Mouse (Mus musculus) lung, postnatal 4 days (tissue): ENCODE measurements at regions not wholly inside any gene's neighbourhood (a gene's known extent, or its start where the extent isn't known, plus 50 kb on each side); places are given as distances from the start of the nearest gene placed in this dataset.

ENCODE experiments used
- DNase-seq, 2 experiments: peaks; one replicate each; pipeline ENCODE4 v3.0.0; 2021

DNA sequence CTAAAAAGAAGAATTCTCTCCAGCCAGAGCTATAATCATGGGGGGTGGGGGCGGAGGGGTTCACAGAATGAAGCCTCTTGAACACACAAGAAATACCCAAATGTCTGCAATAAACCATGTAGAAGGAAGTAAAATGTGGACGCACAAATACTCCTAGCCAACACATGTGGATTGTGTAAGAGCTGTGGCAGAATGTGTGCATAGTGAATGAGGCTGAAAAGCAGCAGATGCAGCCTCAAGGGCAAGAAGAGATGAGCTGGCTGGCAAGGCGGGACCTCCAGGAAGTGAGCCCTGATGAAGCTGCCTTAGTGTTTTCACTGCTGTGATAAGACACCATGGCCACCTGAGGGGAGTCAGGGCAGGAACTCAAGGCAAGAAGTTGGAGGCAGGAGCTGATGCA is 53.3 kb upstream of the Arhgap28 start:
- DNase-seq = no peak

- no peak for DNase-seq
Measured at GRCm38 (mm10) chr17:68060455-68060854, 56.5 kb upstream of the Arhgap28 start.

- no peak for DNase-seq
Measured at GRCm38 (mm10) chr17:68065751-68066150, 61.8 kb upstream of the Arhgap28 start.

GRCm38 (mm10) chr17:68066204-68066603 is 62.3 kb upstream of the Arhgap28 start:
- DNase-seq = no peak

DNA sequence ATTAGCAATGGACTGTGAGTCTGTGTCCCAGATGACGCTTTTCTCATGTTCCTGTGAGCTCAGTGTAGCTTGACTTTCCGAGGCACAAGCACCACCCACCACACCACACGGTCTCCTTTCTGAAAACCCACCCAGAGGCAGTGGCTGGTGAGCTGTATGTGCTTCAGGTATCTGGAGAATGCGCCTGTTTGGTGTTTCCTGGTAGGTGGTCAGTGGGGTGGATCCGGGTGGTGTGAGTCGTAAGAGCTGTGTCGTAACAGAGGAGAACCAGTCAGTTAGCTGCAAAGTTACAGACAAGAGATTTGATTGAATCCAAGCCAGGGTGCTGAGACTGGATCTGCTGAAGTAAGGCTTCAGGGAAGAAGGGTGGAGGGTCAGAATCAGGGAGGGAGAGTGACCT is 65.1 kb upstream of the Arhgap28 start:
- DNase-seq = no peak

- DNase-seq = no peak
Measured at GRCm38 (mm10) chr17:68069484-68069883, 65.6 kb upstream of the Arhgap28 start.

GRCm38 (mm10) chr17:68071472-68071871 is 67.6 kb upstream of the Arhgap28 start:
- peak in 1 of 2 experiments; percentile 40 for DNase-seq

DNA sequence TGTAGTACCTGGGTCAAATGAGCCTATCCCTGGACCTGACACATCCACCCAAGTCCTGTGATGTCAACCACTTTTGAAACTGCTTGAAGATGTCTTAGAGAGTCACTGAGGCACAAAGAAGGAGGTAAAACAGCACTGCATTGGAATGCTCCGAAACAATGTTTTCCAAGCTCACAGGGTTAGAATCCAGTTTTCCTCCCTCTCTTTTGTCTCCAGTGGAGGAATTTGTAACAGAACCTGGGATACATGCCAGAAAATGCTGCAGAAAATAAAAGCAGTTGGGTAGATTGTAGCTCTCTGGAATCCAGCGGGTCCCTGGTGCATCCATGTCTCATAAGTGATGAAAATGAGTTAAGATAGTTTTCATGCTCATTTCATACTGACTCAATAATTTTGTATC is 71.8 kb upstream of the Arhgap28 start:
- no peak for DNase-seq

GRCm38 (mm10) chr17:68078709-68079108 is 74.8 kb upstream of the Arhgap28 start:
- no peak for DNase-seq

DNA sequence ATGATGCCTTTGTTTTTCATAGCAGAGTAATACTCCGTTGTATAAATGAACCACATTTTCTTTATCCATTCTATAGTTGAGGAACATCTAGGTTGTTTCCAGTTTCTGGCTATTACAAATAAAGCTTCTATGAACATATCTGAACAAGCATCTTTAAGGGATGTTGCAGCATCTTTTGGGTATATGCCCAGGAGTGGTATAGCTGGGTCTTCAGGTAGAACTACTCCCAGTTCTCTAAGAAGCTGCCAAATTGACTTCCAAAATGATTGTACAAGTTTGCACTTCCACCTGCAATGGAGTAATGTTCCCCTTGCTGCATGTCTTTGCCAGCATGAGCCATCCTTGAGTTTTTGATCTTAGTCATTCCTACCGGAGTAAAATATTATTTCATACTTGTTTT is 80.5 kb upstream of the Arhgap28 start:
- no peak for DNase-seq

DNA sequence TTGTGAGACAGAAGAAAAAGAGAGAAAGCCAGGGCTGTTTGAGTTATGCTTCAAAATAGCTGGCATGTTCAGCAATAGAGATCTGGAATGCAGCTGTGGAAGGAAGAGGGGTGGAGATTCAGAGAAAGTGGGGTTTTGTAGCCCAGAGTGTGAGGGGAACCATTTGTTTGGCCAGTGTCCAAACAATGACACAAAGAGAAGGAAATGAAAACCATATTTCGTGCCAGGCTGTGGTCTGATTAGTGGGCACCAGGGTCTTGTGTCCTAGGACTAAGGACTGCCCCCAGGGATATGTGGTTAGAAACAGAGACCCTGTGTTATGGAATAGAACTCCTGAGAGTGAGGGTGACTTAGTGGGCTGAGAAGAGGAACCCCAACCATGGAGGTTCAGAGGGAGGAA is 83.2 kb upstream of the Arhgap28 start:
- no peak for DNase-seq

DNA sequence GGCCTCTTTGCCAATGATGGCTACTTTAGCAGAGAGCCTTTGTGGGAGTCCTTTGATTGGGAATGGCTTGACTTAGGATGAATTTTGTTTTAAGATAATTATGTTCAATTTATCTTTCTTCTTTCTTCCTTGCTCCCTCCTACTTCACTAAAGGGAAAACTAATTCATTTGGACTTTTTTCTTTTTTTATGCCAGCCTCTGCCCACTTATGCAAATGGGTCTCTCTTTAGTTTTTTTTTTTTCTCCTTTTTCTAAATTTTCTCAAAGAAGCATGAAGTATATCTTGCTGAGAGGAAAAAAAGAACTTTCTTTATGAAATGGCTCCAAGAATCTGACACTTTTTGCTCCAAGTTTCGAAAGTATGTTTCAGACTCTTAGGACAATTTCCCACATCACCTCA is 85.3 kb upstream of the Arhgap28 start:
- no peak for DNase-seq

DNA sequence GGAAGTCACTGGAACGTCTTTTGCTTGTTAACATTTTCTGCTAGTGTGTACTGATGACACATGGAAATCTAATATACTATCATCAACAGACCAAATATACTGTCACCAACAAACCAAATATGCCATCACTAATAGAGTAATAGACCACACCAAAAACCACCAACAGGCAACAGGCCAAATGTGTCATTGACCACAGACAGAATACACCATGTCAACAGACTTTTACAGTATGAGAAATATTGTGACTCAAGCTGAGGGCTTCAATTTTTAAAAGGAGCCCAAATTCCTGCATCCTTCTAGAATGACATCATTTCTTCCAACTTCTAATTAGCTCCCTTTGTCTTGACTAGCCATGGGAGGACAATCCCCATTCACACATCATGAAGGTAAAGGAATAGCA is 85.9 kb upstream of the Arhgap28 start:
- no peak for DNase-seq

DNA sequence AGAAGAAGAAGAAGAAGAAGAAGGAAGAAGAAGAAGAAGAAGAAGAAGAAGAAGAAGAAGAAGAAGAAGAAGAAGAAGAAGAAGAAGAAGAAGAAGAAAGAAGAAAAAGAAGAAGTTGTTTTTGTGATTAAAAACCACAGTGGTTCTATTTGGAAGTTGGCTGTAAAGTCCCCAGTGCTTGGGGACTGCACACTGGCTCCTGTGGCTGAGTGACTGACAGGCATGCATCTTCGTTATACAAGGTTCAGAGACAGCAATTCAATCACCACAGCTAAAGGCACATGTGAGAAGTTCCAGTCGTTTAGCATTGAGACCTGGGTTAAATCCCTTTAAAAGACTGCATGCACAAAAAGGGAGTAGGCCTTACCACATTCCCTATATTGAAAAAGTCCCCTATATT is 93.1 kb upstream of the Arhgap28 start:
- DNase-seq = no peak

GRCm38 (mm10) chr17:68097436-68097835 is 93.5 kb upstream of the Arhgap28 start:
- DNase-seq = no peak

DNA sequence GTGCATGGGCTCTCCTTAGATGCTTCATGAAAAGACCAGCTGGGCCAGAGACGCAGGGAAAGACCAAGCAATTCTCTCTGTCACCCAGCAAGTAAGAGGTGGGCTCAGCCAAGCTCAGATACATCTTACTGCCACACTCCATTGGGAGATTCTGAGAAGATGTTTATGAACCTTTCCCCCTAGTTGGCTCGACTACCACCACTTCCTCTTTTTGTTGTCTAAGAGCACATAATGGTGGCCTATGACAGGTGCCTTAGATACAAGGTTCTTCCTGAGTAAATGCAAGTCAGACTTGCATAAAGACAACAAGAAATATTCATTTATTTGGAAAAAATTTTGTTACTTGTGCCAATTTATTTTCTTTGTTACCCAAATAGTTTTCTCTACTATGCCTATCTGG is 96.2 kb upstream of the Arhgap28 start:
- DNase-seq = no peak

- peak; percentile 47 to 83 for DNase-seq
Measured at GRCm38 (mm10) chr17:68103346-68103745, 99.4 kb upstream of the Arhgap28 start.

- no peak for DNase-seq
Measured at GRCm38 (mm10) chr17:68106366-68106765, 102.4 kb upstream of the Arhgap28 start.

DNA sequence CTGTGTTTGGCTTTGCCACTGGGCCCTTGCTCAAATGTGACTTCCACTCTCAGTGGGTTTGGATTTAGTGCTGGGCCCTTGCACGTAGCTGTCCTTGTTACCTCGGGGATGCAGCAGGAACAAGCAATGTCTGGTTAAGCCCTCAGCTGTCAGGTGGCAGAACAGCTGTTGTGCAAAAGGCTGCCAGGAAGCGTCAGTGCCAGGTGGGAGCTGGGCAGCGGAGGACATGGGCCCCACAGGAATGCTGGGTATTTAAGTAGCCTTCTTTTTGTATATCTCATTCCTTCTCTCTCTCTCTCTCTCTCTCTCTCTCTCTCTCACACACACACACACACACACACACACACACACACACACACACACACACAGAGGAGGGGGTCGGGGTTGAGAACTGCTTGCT is 104.0 kb upstream of the Arhgap28 start:
- DNase-seq = no peak

DNA sequence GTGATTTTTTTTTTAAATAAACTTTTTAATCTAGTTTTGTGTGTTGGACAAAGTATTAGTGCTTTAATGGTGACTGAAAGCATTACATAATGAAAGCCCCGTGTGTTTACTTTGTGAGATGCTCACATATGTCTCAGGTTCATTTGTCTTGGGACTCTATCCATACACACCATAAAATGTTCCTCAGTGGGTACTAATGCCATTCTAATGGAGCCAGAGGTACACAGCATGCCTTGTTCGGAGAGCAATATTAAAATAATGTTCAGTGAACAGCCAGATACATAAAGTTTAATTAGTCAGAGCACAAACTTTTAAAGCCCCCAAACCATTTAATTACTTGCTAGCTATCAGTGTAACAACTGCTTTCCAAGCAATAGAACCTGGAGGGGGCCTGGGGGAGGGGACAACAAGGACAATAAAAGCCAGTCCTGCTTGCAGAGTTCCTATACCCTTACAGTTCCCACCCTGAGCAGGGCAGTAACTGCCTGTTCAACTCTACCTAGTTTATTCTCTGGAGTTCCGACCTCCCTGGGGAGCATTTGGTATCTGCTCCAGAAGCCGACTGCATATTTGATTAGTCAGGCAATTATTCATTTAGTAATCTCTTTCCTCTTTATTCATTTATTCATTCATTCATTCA is 108.0 kb upstream of the Arhgap28 start:
- DNase-seq = no peak

GRCm38 (mm10) chr17:68112763-68113330 is 108.9 kb upstream of the Arhgap28 start:
- DNase-seq = peak in 1 of 2 experiments; percentile 65

- no peak for DNase-seq
Measured at GRCm38 (mm10) chr17:68115599-68115998, 111.7 kb upstream of the Arhgap28 start.

- DNase-seq = no peak
Measured at GRCm38 (mm10) chr17:68119055-68119698, 115.3 kb upstream of the Arhgap28 start.

DNA sequence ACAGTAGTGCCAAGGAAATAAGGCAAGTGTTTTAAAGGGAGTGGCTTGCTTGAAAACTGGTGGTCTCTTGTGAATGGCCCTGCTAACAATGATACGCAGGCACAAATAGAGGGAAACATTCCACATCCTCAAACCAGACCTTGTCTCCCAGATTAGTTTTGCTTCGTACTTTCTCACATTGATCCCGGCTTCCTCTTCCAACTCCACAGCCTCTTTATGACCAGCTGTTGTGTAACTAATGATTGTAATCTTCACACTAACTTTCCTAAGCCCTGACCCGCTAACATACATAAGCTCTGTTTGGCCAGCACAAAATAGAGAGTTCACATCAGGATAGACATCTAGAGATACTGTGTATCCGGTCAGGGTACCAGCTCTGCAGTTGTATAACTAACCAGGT is 116.3 kb upstream of the Arhgap28 start:
- DNase-seq = no peak

GRCm38 (mm10) chr17:68120744-68121143 is 116.8 kb upstream of the Arhgap28 start:
- DNase-seq = no peak
